Mouse (Mus musculus) frontal cortex, adult 2 months (tissue): ENCODE data around the gene Msi2. TPM values are rescaled to one million over a fixed set of nuclear protein-coding genes. Genes with fewer than 3 reads are reported as not detected.

Experiments used
- DNase-seq, 2 experiments: peaks; one replicate each; pipeline ENCODE4 v3.0.0; 2022; ENCODE audit warnings: low spot score in 1 of 2; ENCODE audit errors: extremely low spot score in 1 of 2
- polyA plus RNA-seq: library from polyadenylated mRNA; depleted of rRNA; stranded (reverse); fragments of >200 nt; gene quantifications from 2 replicates; pipeline ENCODE4 v1.2.3, GENCODE M21; 2012

The Msi2 gene
- polyA plus RNA-seq, 1 experiment, result 82.2 TPM

GRCm38 (mm10) chr11:88351722-88352473 lies 366.4 kb downstream of the Msi2 start:
- DNase-seq, result no peak

GRCm38 (mm10) chr11:88348690-88349089 lies 369.6 kb downstream of the Msi2 start:
- peak in 1 of 2 experiments; percentile 10 for DNase-seq

GRCm38 (mm10) chr11:88348056-88348455 lies 370.3 kb downstream of the Msi2 start:
- DNase-seq, result no peak

GRCm38 (mm10) chr11:88346066-88346465 lies 372.2 kb downstream of the Msi2 start:
- no peak for DNase-seq

GRCm38 (mm10) chr11:88337926-88338325 lies 380.4 kb downstream of the Msi2 start:
- DNase-seq, result no peak

DNA sequence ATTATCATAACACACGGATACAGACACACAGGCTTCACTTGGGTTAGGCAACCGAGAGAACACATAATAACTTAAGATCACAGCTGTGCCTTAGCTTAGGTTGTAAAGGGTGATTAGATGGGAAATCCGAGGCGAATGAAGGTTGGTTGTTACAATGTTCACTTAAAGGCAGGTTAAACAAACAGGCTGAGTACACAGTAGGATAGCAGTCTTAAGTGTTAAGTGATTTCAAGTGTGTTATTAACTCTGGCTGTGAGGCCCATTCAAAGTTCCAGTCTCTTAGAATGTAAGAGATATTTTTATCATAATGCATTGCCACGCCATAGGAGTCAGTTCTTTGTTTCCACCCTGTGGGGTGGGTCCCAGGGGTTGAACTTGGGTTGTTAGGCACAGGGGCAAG lies 383.4 kb downstream of the Msi2 start:
- DNase-seq, result no peak

GRCm38 (mm10) chr11:88332309-88332934 lies 385.9 kb downstream of the Msi2 start:
- no peak for DNase-seq

- no peak for DNase-seq
Observed at GRCm38 (mm10) chr11:88331722-88332121, 386.6 kb downstream of the Msi2 start.

DNA sequence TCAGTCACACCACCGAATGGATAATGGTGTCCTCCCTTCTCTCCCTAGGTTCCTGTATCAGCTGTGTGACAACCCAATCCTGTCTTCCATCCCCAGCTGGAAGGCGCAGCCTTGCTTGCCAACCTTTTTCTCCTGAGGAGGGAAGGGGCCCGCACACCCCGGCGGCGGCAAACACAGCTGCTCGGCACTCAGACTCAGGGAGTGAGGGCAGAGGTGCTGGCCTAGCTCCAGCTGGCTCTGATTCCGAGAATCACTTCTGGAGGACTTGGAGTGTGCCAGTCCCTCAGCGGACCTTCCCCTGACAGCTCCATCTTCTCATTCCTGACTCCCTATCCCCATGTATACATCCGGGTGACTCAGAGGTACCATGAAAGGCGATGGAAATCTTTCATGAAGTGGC lies 387.5 kb downstream of the Msi2 start:
- DNase-seq, result peak in 1 of 2 experiments; percentile 25

DNA sequence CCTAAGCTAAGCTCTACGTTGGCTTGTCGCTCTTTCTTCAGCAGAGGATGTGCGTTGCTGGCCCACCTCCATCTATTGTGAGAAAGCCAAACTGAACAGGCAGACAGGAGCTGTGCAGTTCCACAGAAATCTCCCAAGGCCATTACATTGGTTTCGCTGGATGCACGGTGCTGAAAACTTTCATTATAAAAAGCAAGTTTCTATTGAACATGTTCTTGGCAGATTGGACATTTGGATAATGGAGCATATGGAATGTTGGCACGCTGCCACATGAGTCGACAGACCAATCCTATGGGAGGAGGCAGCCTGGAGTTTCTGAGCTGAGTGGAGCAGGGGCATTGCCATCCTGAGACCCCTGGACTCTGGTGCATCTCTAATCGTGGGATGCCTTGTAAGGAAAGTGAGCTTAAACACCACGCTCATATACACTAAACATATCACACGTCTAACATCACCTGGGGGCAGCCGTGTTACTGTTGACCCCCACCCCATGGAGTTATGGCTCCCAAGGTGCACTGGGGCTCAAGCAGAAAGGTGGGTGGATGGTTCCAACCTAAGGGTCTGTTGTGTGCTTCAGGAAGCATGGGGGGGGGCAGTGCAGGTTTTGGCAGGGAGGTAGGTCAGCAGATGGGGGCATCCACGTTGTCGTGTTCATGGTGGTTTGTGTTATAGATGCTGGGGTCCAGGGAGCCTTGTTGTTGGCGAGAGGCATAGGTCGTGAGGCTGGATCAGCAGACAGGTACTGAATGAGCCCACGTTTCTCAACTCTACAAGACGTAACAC lies 389.3 kb downstream of the Msi2 start:
- DNase-seq, result peak in 1 of 2 experiments; percentile 9

- DNase-seq, result no peak
Observed at GRCm38 (mm10) chr11:88327016-88327415, 391.3 kb downstream of the Msi2 start.

DNA sequence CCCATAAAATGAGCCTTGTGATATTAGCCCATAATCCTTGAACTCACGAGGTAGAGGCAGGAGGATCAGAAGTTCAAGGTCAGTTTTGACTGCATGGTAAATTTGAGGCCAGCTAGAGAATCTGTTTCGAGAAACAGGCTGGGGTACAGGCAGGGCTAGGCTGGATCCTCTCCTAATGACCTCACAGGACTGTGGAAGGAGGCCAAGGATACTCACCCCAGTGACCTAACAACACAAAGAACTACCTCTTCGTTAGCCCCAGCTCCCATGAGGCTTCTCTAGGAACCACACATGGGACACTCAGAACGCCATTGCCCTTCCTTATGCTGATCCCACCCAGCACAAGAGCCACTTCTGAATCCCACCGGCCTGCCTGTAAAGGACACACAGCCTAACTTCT lies 399.5 kb downstream of the Msi2 start:
- DNase-seq, result no peak

GRCm38 (mm10) chr11:88315393-88315792 lies 402.9 kb downstream of the Msi2 start:
- DNase-seq, result no peak

- DNase-seq, result no peak
Observed at GRCm38 (mm10) chr11:88314471-88314870, 403.8 kb downstream of the Msi2 start.

DNA sequence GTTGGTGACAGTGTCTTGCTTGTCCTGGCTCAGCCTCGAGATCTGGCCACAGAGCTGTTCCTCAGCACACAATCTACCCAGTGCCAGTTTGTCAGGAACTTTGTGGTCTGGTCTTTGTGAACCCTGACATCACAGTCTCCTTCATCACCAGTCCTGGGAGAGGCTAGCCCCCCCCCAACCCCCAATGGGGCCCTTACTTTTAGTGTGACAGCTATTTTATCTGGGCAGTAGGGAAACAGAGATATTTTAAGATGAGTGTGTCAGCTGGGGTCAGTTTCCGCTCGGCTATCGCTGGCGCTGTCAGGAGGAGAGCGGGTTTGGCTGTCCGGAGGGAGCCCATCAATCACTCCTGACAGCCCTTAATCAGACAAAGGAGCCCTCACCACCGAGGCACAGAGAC lies 404.8 kb downstream of the Msi2 start:
- no peak for DNase-seq

- DNase-seq, result no peak
Observed at GRCm38 (mm10) chr11:88311606-88312005, 406.7 kb downstream of the Msi2 start.

DNA sequence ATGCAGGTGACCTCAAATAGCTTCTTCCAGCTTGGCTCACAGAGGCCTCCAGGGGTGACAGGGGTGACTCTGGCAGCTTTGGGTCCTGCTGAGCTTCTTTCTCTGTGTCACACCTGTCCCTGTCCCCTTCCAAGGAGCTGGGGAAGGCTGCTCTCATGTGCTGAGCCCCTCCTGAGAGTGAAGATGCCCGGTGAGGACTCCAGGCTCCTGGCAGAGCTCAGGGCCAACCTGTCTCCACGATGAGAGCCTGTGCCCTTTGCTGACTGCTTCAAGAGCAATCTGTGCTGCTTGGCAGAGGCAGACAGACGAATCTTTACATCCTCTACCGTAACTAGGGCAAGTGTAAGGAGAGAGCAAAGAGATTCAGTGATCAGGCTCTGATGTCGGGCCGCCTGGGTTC lies 407.5 kb downstream of the Msi2 start:
- DNase-seq, result no peak

GRCm38 (mm10) chr11:88309059-88309700 lies 409.1 kb downstream of the Msi2 start:
- no peak for DNase-seq

- DNase-seq, result no peak
Observed at GRCm38 (mm10) chr11:88307616-88308543, 410.4 kb downstream of the Msi2 start.

- DNase-seq, result no peak
Observed at GRCm38 (mm10) chr11:88305759-88306158, 412.6 kb downstream of the Msi2 start.
